Mouse (Mus musculus): ENCODE measurements at regions not wholly inside any gene's neighbourhood (a gene's known extent, or its start where the extent isn't known, plus 50 kb on each side); places are given as distances from the start of the nearest gene placed in this dataset.

DNA sequence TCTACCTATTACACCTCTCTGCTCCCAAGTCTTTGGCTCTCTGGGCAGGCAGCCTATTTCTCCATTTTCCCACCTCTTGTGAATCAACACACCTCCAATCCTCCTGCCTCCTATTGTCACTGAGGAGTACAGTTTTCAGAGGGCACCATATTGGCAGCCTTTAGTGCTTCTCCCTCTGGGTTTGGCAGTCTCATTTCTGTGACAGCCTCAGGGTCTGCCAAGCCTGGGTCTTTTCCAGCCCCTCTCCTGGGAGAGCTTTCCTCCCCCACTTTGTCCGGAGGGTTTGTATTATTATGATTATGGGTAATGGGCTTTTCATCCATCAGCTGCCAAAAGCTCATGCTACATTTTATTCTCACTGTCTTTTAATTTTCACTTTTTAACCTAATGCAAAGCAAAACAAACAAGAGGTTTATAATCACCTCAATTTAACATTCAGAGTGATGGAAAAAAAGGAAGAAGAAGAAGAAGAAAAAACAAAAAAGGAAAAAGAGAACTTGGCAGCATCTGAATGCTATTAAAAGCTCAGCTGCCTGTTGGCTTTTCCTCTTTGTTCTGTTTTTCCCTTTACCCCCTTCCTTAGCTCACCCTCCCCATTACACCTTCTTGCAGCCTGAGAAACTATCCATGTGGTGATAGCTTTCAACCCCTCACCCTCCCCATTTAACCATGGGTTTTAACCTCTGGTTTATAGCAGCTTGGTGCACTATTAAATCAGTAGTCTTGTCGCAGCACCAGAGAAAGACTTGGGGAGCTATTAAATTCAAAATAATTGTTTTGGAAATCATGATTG is 790.5 kb upstream of the Cdh8 start:
- DNase-seq, result peak in 1 of 2 experiments; percentile 4
- no peaks in the 10 kb centered on the region for H3K27me3 ChIP-seq (ENCODE audit: control insufficient read depth, insufficient read depth, low read length)
- H3K27ac ChIP-seq (ENCODE audit: insufficient read depth, low read length), result no peak overlapping the region
- TF ChIP-seq CTCF (IDR thresholded peaks at IDR 0.05; ENCODE audit: borderline replicate concordance, insufficient read depth, low read depth, low read length), result no peak
- no peak for TF ChIP-seq POLR2A (IDR thresholded peaks at IDR 0.05; ENCODE audit: borderline replicate concordance, insufficient read depth, low read length)
- no peaks in the 10 kb centered on the region for H3K4me1 ChIP-seq (ENCODE audit: control insufficient read depth, insufficient read depth, low read length)
- 22% methylated on average over 2 of the region's 2 CpGs for WGBS
- H3K4me3 ChIP-seq (replicated peaks; ENCODE audit: insufficient read depth, low read depth, low read length), result no peak overlapping the region

DNA sequence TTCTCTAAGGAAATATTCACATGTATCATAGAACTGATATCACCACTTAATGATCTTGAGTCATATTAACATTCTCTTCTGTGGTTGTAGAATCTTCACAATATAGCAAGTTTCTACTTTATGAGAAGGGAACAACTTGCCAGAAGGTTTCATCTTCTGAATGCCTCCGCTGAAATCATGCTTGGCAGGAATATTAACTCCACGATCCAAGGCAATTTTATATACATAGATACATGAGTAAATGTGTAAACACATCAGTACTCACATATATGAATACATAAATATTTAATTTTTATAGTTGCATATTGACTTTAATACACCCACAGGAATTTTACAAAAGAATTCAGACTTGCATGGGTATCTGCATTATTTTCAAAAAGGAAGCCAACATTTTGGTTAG is 777.0 kb upstream of the Cdh8 start:
- no peak for DNase-seq
- H3K27me3 ChIP-seq (ENCODE audit: control insufficient read depth, insufficient read depth, low read length), result no peaks in the 10 kb centered on the region
- H3K4me1 ChIP-seq (ENCODE audit: control insufficient read depth, insufficient read depth, low read length), result no peaks in the 10 kb centered on the region
- H3K4me3 ChIP-seq (replicated peaks; ENCODE audit: insufficient read depth, low read depth, low read length), result no peak overlapping the region
- H3K27ac ChIP-seq (ENCODE audit: insufficient read depth, low read length), result no peak overlapping the region
- WGBS, result 76% methylated on average over 2 of the region's 2 CpGs
- TF ChIP-seq POLR2A (IDR thresholded peaks at IDR 0.05; ENCODE audit: borderline replicate concordance, insufficient read depth, low read length) (no peak), CTCF (IDR thresholded peaks at IDR 0.05; ENCODE audit: borderline replicate concordance, insufficient read depth, low read depth, low read length) (no peak)

DNA sequence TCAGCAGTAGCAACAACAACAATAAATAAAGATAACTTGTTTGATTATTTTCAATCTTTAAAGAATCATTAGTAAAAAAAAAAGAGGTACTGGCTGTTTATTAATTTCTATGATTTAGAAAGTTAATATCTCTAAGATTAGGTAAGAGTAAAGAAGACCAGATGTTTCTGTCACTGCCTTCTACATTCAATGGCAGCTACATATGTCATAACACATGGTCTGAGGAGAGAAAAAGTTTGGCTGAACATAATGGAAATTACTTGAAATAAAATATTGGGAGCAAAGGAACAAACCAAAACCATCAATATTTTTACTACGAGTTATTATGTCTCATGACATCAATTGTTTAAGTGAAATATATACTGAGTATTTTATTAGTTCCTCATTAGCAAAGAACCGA is 774.4 kb upstream of the Cdh8 start:
- Histone ChIP-seq H3K27me3 (ENCODE audit: control insufficient read depth, insufficient read depth, low read length) (no peaks in the 10 kb centered on the region), H3K4me1 (ENCODE audit: control insufficient read depth, insufficient read depth, low read length) (no peaks in the 10 kb centered on the region), H3K27ac (ENCODE audit: insufficient read depth, low read length) (no peak overlapping the region), H3K4me3 (replicated peaks; ENCODE audit: insufficient read depth, low read depth, low read length) (no peak overlapping the region)
- no peak for DNase-seq
- TF ChIP-seq POLR2A (IDR thresholded peaks at IDR 0.05; ENCODE audit: borderline replicate concordance, insufficient read depth, low read length) (no peak), CTCF (IDR thresholded peaks at IDR 0.05; ENCODE audit: borderline replicate concordance, insufficient read depth, low read depth, low read length) (no peak)
- 91% methylated on average over 2 of the region's 2 CpGs for WGBS

DNA sequence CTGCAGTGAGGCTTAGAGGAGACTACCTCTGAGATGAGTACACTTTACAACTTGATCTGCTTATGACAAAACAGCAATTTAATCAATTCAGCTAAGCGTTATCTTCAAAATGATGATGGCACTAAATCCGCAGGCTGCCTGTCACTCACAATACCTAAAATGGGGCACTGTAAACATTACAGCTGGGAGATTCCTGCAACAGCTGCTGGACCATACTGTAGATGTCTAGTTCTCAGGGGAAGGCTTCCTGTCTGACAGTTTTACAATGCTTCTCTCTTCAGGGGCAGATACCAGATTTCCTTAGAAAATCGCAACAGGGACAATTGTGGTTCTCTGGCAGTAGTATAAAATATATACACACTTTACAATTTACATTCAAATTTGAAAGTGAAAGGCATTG is 771.7 kb upstream of the Cdh8 start:
- 51% methylated on average over 3 of the region's 3 CpGs for WGBS
- Histone ChIP-seq H3K4me3 (replicated peaks; ENCODE audit: insufficient read depth, low read depth, low read length) (no peak overlapping the region), H3K4me1 (ENCODE audit: control insufficient read depth, insufficient read depth, low read length) (no peaks in the 10 kb centered on the region), H3K27me3 (ENCODE audit: control insufficient read depth, insufficient read depth, low read length) (no peaks in the 10 kb centered on the region), H3K27ac (ENCODE audit: insufficient read depth, low read length) (no peak overlapping the region)
- TF ChIP-seq POLR2A (IDR thresholded peaks at IDR 0.05; ENCODE audit: borderline replicate concordance, insufficient read depth, low read length) (no peak), CTCF (IDR thresholded peaks at IDR 0.05; ENCODE audit: borderline replicate concordance, insufficient read depth, low read depth, low read length) (no peak)
- no peak for DNase-seq

DNA sequence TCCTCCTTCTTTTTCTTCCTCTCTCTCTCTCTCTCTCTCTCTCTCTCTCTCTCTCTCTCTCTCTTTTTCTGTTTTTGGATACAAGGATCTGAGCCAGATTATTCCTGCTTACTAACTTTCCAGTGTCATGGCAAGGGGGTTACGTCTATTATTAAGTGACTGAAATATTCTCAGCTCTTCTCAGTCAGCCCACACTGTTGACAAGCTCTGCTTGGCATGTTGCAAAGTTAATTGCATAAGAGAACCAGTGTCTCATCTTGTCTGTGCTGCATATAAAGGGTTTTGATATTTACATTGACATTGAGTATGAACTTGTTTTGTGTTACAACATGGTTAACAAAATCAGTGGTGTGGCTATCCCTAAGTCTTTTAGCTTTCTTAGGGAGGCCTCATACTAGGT is 760.2 kb upstream of the Cdh8 start:
- 85% methylated on average over 1 of the region's 1 CpGs for WGBS
- Histone ChIP-seq H3K4me1 (ENCODE audit: control insufficient read depth, insufficient read depth, low read length) (no peaks in the 10 kb centered on the region), H3K4me3 (replicated peaks; ENCODE audit: insufficient read depth, low read depth, low read length) (no peak overlapping the region), H3K27ac (ENCODE audit: insufficient read depth, low read length) (no peak overlapping the region), H3K27me3 (ENCODE audit: control insufficient read depth, insufficient read depth, low read length) (no peaks in the 10 kb centered on the region)
- no peak for DNase-seq
- TF ChIP-seq CTCF (IDR thresholded peaks at IDR 0.05; ENCODE audit: borderline replicate concordance, insufficient read depth, low read depth, low read length) (no peak), POLR2A (IDR thresholded peaks at IDR 0.05; ENCODE audit: borderline replicate concordance, insufficient read depth, low read length) (no peak)

DNA sequence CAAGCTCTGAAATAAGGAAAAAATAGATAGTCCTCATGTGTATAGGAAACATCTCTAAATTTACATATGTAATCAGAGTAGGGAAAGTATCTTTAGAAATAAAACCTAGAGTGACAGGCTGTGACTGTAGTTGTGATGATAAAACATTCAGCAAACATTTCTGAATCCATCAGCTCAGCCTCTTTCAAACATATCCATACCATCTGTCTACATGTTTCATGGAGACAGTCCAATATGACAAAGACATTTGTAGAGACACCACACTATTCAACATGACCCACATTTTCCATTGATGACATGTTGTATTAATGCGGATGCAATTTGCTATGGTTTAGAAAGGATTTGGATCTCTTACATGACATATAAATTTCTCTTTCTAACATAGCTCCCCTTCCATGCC is 729.1 kb upstream of the Cdh8 start:
- no peak overlapping the region for H3K4me3 ChIP-seq (replicated peaks; ENCODE audit: insufficient read depth, low read depth, low read length)
- H3K27ac ChIP-seq (ENCODE audit: insufficient read depth, low read length), result no peak overlapping the region
- H3K4me1 ChIP-seq (ENCODE audit: control insufficient read depth, insufficient read depth, low read length), result no peaks in the 10 kb centered on the region
- no peak for DNase-seq
- no peak for TF ChIP-seq POLR2A (IDR thresholded peaks at IDR 0.05; ENCODE audit: borderline replicate concordance, insufficient read depth, low read length)
- no peak for TF ChIP-seq CTCF (IDR thresholded peaks at IDR 0.05; ENCODE audit: borderline replicate concordance, insufficient read depth, low read depth, low read length)
- WGBS, result 57% methylated on average over 1 of the region's 1 CpGs
- H3K27me3 ChIP-seq (ENCODE audit: control insufficient read depth, insufficient read depth, low read length), result no peaks in the 10 kb centered on the region

- no peak for DNase-seq
- H3K27ac ChIP-seq (ENCODE audit: insufficient read depth, low read length), result no peak overlapping the region
- no peaks in the 10 kb centered on the region for H3K4me1 ChIP-seq (ENCODE audit: control insufficient read depth, insufficient read depth, low read length)
- whole genome bisulfite sequencing, result 63% methylated on average over 5 of the region's 5 CpGs
- no peaks in the 10 kb centered on the region for H3K27me3 ChIP-seq (ENCODE audit: control insufficient read depth, insufficient read depth, low read length)
- no peak for TF ChIP-seq CTCF (IDR thresholded peaks at IDR 0.05; ENCODE audit: borderline replicate concordance, insufficient read depth, low read depth, low read length)
- no peak for TF ChIP-seq POLR2A (IDR thresholded peaks at IDR 0.05; ENCODE audit: borderline replicate concordance, insufficient read depth, low read length)
- no peak overlapping the region for H3K4me3 ChIP-seq (replicated peaks; ENCODE audit: insufficient read depth, low read depth, low read length)
Observed at GRCm38 (mm10) chr8:100144124-100144680, 727.9 kb upstream of the Cdh8 start.

Measured in cerebellum, adult 2 months (tissue).